Mouse (Mus musculus): Measurements from ENCODE around the gene Mosmo.
A peak's percentile ranks its signal among the peaks of the same experiment; 100 is the strongest.

Gene Mosmo

DNA sequence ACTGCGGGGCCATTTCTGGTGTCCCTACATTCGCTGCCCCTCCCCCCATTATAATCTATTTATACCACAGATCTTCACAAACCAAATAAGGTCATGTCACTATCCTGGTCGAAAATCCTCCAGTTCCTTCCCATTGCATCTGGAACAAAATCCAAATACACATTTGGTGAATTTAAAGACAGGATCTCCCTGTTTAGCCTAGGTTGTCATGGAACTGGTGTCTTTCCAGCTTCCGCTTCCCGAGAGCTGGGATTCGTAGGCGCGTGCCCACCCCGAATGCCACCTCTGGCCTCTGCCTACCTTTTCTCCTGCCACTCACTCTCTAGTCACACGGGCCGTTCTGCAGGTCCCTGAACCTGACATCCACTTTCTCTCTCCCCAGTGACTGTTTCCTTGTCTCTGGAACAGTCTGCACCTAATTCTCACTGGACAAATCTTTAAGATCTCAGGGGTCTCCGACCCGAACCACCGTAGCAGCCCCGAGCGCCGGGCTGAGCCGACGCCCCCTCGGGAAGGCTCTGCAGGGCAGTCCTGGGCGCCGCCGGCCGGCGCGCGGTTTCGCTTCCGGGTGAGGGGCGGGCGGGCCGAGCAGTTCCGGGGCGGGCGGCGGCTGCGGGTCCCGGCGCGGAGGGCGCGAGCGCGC lies at the start of gene Mosmo:
Mosmo (plus strand) TSS at position 618 of the 643 bp plus-strand sequence.
- DNase-seq (ENCODE audit: low read depth, low spot score) = peak; percentile 54

DNA sequence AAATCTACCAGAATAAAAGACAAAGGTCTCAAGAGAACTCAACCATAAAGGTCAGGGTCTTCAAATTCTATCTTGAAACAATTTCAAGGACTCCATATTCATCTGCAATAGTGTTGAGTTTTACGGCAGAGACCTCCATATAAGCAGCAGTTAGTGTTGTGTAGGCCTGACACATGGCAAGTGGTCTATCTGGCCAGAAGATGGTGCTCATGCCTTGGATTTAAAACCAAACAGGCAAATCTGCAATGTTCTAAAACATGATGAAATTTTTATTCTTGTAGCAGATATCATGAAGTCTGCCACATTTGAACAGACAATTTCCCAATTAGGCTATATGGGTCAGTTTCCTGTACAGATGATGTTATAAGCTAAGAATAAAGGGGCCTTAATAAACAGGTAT lies 44.9 kb upstream of the Mosmo start:
- no peak for DNase-seq (ENCODE audit: low read depth, low spot score)

DNA sequence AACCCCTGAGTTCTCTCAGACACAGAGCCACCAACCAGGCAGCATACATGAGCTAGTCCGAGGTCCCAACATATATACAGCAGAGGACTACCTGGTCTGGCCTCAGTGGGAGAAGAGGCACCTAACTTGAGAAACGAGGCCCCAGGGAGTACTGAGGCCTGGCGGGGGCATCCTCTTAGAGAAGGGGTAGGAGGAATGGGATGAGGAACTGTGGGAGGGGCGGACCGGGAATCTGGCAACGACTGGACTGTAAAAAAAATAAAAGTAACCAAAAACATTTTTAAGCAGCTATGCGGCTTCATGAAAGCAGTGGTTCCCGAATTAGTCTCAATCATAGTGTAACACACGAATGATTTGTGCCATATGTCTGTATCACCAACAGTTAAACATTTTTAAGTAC lies 43.1 kb upstream of the Mosmo start:
- no peak for DNase-seq (ENCODE audit: low read depth, low spot score)

DNA sequence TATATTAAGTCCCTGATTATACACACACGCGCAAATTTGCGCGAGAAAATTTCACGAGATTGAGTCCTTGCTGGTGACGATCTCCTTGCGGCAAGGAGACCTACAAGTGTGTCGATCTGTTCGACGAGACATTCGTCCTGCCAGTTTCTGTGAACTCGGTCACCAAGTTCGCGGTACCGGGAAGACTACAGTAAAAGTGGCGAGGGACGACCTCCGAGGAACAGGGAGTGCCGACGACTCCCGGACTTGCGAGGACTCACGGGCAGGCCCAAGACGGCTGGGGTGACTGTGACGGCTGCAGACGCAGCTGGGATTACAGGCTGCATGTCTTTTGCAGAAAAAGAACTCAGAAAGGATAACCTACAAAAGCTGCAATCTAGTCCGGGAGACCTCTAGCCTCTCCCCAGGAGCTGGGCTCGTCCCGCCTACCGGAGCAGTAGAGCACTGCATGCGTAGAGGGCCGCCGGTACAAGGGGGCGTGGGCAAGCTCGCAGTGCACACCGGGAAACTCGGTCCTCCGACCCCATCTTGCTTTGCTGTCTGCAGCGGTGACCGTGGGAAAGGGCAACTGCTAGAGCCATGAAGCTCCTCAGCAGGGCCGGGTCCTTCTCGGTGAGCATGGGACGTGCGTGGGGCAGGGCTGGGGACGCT lies 42.6 kb upstream of the Mosmo start, which contains the start of gene Uqcrc2:
Uqcrc2 (plus strand) TSS at position 466 of the 651 bp plus-strand sequence.
- peak; percentile 75 for DNase-seq (ENCODE audit: low read depth, low spot score)

DNA sequence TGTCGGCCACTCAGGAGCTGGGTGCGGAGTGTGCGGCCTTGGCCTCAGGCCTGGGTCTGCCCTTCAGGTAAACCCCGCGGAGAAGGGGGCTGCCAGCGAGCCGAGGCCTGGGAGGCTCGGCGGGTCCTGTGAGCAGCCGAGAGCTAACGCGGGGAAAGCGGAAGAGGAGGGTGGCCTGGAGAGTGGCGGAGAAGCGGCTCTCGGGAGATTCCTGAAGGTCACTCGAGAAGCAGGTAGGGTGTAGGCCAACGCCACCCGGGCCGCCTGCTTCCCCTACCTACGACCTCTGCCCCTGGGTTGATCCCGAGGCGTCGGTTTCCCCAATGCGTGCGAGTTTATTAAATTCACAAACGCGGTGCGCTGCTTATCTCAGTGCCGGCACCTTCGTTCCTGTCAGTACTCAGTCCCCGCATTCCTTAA lies 42.0 kb upstream of the Mosmo start:
- DNase-seq (ENCODE audit: low read depth, low spot score) = no peak

DNA sequence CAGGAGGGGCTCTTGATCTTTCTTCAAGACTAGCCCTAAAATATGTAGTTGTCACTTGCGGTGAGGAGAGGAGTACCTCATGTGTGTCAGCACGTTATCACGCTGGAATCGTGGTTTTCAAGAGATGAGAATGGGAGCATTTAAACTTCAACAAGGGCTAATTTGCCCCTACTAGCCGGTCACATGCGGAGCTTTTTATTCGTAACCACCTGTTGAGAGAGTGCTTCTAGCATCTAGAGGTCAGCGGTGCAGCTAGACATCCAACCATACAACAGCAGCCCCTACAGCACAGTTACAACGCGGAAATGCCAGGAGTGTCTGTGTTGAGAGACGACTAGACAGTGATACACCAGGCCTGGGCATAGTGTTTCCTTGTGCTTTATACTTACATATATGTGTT lies 41.6 kb upstream of the Mosmo start:
- no peak for DNase-seq (ENCODE audit: low read depth, low spot score)

DNA sequence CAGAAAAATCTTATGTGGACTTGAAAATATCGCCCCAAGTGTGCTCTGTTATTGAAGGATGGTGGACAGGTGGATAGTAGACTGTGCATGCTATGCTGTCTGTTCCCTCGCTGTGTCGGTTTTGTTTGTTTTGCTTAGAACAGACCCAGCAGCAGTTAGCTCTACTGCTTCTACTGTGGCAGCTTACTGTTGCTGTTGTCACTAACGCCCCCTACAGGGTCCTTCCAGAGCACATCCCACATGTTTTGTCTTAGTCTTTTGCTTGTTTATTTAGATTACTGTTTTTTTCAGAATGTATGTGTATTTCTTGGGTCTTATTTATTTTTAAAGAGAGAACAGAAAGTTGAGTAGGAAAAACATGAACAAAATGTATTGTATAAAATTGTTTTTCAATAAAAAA lies 34.2 kb upstream of the Mosmo start:
- no peak for DNase-seq (ENCODE audit: low read depth, low spot score)

DNA sequence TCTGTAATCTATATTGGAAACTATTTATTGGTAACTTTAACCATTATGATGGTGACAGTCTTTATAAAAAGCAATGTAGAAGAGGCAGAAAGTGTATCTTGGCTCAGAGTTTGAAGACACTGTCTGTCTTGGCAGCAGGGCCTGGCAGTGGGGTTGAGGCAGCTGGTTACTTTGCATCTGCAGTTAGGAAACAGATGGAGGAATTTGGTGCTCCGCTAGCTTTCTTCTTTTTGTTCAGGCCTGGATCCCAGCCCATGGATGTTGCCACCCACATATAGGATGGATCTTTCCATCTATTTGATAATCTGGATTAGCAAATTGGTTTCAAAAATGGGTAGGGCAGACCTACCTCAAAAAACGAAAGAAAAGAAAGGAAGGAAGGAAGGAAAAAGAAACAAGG lies 29.6 kb upstream of the Mosmo start:
- DNase-seq (ENCODE audit: low read depth, low spot score) = no peak

DNA sequence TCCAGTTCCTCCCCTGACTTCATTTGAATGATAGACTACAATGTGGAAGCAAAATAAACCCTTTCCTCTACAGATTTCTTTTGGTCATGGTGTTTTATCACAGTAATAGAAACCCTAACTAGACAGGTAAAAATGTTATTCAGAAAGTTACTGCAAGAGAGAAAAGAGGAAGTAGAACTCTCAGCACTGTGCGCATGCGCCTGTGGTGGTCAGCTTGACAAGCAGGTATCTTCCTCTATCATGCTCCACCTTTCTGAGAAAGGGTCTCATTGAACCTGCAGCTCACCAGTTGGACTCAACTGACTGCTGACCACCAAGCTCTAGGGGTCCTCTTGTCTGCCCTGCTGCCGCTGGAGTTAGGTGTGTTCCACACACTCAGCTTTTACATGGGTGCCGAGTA lies 15.3 kb upstream of the Mosmo start:
- DNase-seq (ENCODE audit: low read depth, low spot score) = no peak

DNA sequence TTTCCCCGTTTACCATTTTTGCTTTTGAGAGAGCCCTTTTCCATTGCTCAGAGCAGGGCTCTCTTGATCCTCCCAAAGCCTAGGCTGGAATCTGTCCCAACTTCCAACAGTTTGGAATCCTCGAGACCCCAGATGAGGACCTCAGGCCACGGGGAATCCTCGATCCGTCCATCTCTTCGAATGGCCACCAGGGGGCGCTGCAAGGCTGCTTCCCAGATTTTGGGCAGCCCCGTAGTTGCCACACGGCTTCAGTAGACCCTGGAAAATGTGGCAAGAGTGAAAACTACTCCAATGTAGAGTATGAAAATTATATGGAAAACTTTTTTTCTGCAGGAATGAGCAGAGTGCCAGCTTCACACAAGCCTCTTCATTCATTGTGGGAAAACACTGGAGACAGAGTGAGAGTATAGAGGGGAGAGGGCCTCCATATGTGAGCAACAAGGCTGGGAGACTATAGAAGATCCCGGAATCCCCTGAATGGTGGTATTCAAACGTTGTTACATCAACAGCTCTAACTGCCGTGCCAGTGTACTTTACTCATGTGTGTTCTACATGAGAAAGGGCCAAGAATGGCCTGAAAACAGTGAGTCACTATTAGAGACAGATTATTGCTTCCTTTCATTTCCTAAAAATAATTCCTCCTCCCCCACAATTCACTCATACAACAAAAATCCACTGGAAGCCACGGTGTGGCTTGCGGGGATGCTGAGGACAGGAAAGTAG lies 7.1 kb upstream of the Mosmo start, which contains the start of gene Pdzd9:
Pdzd9 (minus strand) TSS at position 191 of the 723 bp plus-strand sequence.
- peak; percentile 23 for DNase-seq (ENCODE audit: low read depth, low spot score)

DNA sequence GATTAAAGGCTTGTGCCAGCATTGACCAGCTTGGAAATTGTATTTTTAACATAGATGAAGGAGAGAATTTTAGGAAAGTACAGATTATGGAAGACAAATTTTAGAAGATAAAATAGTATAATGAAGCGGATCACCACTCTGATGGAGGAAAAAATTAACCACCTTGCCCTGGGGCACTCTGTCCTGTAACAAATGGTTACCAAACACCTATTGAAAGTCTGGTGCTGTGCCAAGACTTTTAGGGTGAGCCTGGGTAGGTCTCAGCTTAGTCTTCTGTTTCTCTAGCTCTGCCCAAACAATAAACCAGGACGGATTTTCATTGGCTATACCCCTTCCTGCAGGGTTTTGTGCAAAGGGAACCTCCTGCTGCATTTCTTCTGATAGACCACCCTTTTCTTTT lies 6.1 kb upstream of the Mosmo start:
- no peak for DNase-seq (ENCODE audit: low read depth, low spot score)

DNA sequence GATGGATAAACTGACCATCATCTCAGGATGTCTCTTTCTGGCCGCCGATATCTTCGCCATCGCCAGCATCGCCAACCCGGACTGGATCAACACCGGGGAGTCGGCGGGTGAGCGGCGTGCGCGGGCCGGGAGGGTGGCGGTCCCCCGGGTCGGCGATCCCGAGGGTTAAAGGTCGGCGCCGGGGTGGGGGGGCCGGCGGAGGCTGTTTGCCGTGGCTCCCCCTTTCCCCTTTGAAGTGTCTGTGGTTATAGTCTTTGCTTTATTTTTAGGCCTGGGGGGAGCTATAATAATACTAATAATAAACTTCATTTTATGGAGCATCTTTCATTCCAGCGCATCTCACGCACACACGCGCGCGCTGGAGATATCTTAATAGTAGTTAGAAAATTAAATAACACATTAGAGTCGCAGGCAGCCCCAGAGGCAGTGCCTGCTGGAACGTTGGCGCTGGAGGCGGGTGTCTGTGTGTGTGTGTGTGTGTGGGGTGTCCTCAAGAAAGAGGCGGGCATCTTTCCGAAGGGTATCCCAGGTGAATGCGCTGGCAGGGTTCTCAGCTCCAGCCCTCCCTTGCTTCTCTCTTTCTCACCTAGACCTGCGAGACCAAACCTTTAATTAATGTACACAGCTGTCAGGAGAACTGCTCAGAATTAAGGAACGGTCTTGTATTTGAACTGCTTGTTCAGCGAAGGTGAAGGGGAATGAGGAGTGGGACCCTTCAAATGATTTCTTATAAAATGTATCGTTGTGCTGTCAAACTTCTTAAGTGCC lies 530 bp downstream of the Mosmo start:
- DNase-seq (ENCODE audit: low read depth, low spot score) = peak; percentile 3

DNA sequence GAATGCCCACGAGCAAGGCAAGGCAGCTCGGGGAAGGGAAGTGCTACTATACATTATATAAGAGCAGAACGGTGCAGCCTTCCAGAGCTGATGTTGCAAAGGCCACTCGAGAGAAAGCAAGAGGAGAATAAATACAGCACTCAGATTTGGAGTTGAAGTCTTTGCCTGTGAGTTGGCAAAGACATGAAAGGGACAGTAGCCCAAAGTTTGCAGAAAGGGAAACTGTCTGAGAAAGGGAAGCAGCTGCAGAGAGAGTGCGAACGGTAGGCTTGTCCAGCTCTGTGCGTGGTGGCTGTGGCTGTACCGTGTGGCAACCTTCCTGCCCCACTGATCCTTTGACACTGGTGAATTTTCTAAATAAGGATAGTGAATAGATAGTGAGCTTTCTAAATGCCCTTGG lies 1.6 kb downstream of the Mosmo start:
- DNase-seq (ENCODE audit: low read depth, low spot score) = no peak

DNA sequence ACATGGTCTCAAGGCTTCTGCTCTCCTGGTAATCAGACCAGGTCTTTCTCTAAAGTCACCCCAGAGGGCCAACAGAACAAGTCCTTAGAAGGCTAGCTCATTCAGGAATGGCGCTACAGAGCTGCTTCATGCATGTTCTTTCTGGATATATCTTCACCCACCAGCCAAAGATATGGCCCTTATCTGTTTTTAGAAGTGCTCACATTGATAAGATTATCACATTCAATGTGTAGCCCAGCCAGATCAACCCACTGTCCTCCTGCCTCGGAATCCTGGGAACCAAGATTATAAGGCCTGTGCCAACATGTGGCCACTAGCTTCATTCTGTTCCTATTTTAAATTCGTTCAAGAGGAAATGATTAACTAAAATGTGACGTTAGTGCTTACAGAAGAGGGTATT lies 4.6 kb downstream of the Mosmo start:
- no peak for DNase-seq (ENCODE audit: low read depth, low spot score)

DNA sequence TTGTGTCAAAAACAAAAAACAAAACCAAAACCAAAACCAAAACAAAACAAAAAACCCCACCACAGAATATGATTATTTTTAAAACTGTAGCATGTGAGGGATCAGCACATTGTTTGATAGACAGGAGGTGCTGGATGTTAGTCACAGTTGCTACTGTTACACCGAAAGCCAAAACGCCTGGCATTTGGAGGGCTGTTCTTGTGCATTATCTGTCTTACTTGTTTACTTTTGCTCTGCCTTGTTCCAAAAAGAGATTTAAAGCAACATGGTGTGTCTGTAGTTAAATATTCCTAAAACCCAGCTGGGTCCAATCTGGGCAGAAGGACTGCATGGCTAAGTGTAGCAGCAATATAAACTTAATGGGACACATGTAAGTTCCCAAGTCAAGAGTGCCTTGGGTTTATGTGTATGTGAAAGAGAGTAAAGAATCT lies 7.3 kb downstream of the Mosmo start:
- no peak for DNase-seq (ENCODE audit: low read depth, low spot score)

DNA sequence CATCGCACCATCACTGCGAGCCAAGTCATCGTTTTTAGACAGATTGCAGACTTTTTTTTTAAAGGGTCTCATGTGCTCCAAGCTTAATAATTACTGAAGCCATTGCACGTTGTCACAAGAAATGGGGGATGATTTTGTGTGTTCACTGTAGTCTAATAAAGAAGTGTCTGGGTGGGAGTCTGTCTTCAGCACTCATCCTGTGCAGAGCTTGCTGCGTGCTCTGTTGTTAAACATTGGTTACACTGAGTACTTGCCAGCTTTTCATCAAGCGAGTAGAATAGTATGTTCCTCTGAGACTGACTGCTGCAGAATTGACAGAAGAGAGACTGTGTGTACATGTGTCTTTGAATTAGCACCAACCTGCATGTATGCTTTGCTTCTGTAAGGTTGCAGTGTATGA lies 7.8 kb downstream of the Mosmo start:
- no peak for DNase-seq (ENCODE audit: low read depth, low spot score)

DNA sequence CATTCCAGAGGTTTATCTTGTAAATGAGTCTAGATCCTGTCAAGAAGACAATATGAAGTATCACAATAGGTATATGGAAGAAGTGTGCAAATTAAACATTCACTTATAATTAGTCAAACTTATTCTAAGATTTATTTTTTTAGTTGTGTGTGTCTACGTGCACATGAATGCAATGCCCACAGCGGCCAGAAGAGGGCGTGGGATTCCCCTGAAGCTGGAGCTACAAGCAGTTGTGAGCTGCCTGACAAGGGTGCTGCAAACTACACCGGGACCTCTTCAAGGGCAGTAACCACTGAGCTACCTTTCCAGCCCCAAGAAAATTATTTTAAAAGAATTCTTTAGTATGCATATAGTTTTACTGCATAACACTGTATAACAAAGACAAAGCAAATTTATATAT lies 13.2 kb downstream of the Mosmo start:
- DNase-seq (ENCODE audit: low read depth, low spot score) = no peak

DNA sequence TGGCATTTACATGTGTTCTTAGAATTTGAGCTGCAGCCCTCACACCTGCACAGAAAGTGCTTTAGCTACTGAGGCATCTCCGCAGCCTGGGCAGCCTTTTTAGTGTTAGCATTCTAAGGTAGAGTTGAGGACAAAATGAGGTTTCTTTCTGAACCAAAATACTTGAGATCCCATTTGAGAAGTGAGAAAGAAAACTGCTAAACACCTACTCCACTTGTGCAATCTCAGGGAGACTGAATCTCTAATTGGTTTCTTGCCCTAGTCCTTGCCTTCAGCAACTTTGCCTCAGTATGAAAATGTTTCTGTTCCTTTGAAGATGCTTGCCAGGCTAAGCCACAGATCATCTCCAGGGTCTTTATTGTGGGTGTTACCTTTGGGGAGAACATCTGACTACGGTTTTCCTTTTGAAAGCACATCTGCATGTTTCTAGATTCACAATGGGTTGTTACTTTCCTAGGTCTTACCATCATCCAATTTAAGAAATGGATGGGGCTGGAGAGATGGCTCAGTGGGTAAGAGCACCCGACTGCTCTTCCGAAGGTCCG lies 16.5 kb downstream of the Mosmo start:
- no peak for DNase-seq (ENCODE audit: low read depth, low spot score)

DNA sequence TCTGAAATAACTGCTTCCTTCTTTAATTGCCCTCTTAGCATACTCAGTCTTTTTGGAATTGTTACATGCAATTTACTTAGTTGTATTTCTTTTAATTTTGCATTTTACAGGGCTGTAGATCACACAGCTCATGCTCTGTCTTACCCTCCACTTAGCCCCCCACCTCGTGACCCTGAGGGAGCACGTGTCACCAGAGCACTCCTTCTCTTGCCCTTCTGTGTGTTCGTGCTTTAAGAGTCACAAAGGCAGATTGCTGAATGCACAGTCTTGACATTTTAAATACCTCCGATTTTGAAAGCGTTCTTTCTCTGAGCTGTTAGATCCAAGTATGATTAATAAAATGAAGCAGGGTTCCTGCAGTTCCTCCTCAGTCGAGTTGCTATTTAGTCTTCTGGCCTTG lies 17.8 kb downstream of the Mosmo start:
- no peak for DNase-seq (ENCODE audit: low read depth, low spot score)

DNA sequence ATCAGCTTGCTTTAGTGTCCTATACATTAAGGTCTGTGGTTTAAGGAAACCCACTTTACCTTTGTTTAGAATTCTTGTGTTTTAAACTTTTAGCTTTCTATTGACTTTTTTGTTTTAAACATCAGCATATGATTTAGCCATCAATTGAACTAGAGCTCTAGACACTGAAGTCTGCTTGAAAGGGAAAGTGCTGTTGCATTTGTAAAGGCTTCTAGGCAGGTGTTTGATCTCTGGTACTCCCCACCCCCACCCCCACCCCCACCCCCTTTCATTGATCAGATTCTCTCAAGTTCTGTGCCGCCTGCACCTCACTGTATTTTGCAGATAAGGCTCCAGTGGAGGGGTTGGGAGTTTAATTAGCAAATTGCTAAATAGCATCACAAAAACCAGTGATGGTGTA lies 18.2 kb downstream of the Mosmo start:
- no peak for DNase-seq (ENCODE audit: low read depth, low spot score)

DNA sequence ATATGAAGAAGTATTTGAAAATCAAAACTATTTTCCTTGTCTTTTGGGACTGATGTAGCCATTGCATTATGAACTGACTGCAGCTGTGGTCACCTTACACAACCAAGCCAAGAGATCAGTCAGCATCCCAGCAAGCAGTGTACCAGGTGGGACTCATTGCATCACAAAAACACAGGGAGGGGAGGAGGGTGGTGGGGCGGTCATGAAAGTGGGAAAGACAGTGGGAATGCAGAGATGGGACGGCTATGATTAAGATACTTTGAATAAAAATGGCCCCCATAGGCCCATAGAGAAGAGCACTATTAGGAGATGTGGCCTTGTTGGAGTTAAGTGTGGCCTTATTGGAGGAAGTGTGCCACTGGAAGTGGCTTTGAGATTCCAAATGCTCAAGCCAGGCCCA lies 18.9 kb downstream of the Mosmo start:
- no peak for DNase-seq (ENCODE audit: low read depth, low spot score)

DNA sequence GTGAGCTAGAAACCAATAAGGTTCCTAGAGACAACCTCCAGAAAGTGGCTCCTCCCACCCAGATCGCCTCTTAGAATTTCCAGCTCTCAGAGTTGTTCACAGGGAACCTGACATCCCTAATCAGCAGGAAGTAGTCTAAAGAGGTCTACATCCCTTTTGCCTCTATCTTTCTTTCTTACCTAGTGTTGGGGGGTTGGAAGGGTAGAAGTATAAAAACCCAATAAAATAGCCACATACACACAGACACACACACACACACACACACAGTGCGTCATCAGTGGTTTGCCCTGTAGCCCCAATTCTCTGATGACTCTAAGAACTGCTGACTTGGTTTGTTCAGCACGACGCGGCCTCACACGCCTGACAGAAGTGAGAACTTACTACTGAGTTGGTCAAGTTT lies 22.2 kb downstream of the Mosmo start:
- no peak for DNase-seq (ENCODE audit: low read depth, low spot score)

Data from retina, adult 2 months (tissue).